Mouse (Mus musculus): ENCODE measurements around the gene Sema4a. TPM values are rescaled to one million over a fixed set of nuclear protein-coding genes. Genes with fewer than 3 reads are reported as not detected.
A peak's percentile ranks its signal among the peaks of the same experiment; 100 is the strongest.

Gene Sema4a
- total and polyA plus RNA-seq, 3 experiments: 33.5 to 45.3 TPM; not detected in 1

- no peaks in the 10 kb centered on the region for H3K9me3 ChIP-seq (replicated peaks; ENCODE audit: insufficient read depth, low read length)
Observed at GRCm38 (mm10) chr3:88479163-88479562, 18.2 kb upstream of the Sema4a start.

DNA sequence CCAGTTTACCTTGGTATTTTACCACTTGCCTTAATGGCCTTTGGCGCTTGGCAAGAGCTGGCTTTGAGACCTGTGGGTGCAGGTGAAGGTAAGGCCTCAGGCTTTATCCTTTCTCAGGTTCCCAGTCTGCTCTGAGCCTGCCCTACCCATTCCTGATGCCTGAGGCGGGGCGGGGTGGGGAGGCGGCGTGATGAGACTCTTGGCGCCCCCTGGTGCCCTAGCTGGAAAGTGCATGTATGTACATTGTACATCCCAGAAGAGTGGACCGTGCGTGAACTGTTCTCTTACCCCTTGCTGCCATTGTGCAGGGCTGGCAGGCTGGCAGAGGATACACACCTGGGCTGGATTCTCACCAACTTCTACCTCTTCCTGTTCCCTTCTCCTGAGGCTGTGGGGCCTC, 16.8 kb upstream of the Sema4a start:
- H3K4me1 ChIP-seq (ENCODE audit: control insufficient read depth in 1 of 2, insufficient read depth in 2 of 2, low read length in 2 of 2): peaks cover 0 to 6% of the 10 kb centered on the region in 2 experiments; a peak in 2 of 4 replicates
- H3K79me2 ChIP-seq (ENCODE audit: control insufficient read depth, insufficient read depth, low read length, poor library complexity): no peaks in the 10 kb centered on the region
- H3K27me3 ChIP-seq (ENCODE audit: control insufficient read depth in 1 of 2, insufficient read depth in 2 of 2, low read length in 2 of 2): no peaks in the 10 kb centered on the region
- peaks cover 0 to 2% of the 10 kb centered on the region in 2 experiments; a peak in 1 of 4 replicates for H3K36me3 ChIP-seq (ENCODE audit: control insufficient read depth in 1 of 2, insufficient read depth in 2 of 2, low read length in 2 of 2)
- no peaks in the 10 kb centered on the region for H3K9me3 ChIP-seq (replicated peaks; ENCODE audit: insufficient read depth, low read length)
- no peak overlapping the region for H3K27ac ChIP-seq (ENCODE audit: control insufficient read depth, low read depth, low read length)
- H3K9ac ChIP-seq (ENCODE audit: control insufficient read depth, low read depth, low read length, poor library complexity, severe bottlenecking): no peak overlapping the region
- peak; percentile 88 for DNase-seq (ENCODE audit: low read depth, low spot score)
- no peak for TF ChIP-seq ELF1 (IDR thresholded peaks at IDR 0.05; ENCODE audit: low read depth, low read length)
- TF ChIP-seq JUND (IDR thresholded peaks at IDR 0.05; ENCODE audit: low read depth, low read length): no peak
- no peak for TF ChIP-seq TAL1 (IDR thresholded peaks at IDR 0.05; ENCODE audit: low read length)
- TF ChIP-seq HCFC1 (IDR thresholded peaks at IDR 0.05; ENCODE audit: low read depth, low read length): no peak
- TF ChIP-seq USF1 (IDR thresholded peaks at IDR 0.05; ENCODE audit: low read depth, low read length): no peak
- no peak for TF ChIP-seq KAT2A (conservative IDR thresholded peaks at IDR 0.05; ENCODE audit: low read depth, low read length)
- TF ChIP-seq NELFE (IDR thresholded peaks at IDR 0.05; ENCODE audit: low read depth, low read length): no peak
- TF ChIP-seq RCOR1 (IDR thresholded peaks at IDR 0.05; ENCODE audit: low read depth, low read length): no peak
- TF ChIP-seq NRF1 (IDR thresholded peaks at IDR 0.05; ENCODE audit: insufficient read depth, low read depth, low read length, poor library complexity, severe bottlenecking): no peak
- no peak for TF ChIP-seq USF2 (IDR thresholded peaks at IDR 0.05; ENCODE audit: borderline replicate concordance in 1 of 2, insufficient read depth in 1 of 2, low read depth in 1 of 2, low read length in 2 of 2)
- peak; percentile 98 for TF ChIP-seq MAZ (IDR thresholded peaks at IDR 0.05; ENCODE audit: low read depth, low read length)
- TF ChIP-seq BHLHE40 (IDR thresholded peaks at IDR 0.05; ENCODE audit: borderline replicate concordance, low read depth, low read length): no peak
- TF ChIP-seq SIN3A (IDR thresholded peaks at IDR 0.05; ENCODE audit: low read length): no peak
- no peak for TF ChIP-seq GABPA (IDR thresholded peaks at IDR 0.05; ENCODE audit: low read depth, low read length)
- no peak for TF ChIP-seq ZKSCAN1 (IDR thresholded peaks at IDR 0.05; ENCODE audit: low read depth, low read length)
- TF ChIP-seq CHD2 (IDR thresholded peaks at IDR 0.05; ENCODE audit: low read length): no peak
- no peak for TF ChIP-seq MAFK (IDR thresholded peaks at IDR 0.05; ENCODE audit: borderline replicate concordance, low read depth, low read length)
- TF ChIP-seq SMC3 (IDR thresholded peaks at IDR 0.05; ENCODE audit: low read depth, low read length): peak; percentile 97
- TF ChIP-seq POLR2AphosphoS2 (IDR thresholded peaks at IDR 0.05; ENCODE audit: low read length): no peak
- TF ChIP-seq MAX (IDR thresholded peaks at IDR 0.05; ENCODE audit: low read length): no peak
- TF ChIP-seq ZC3H11A (IDR thresholded peaks at IDR 0.05; ENCODE audit: low read depth, low read length): peak; percentile 67
- no peak for TF ChIP-seq POLR2AphosphoS5 (IDR thresholded peaks at IDR 0.05; ENCODE audit: borderline replicate concordance, low read depth, low read length)
- no peak for TF ChIP-seq ETS1 (IDR thresholded peaks at IDR 0.05; ENCODE audit: low read depth, low read length)
- TF ChIP-seq ZNF384 (IDR thresholded peaks at IDR 0.05; ENCODE audit: low read depth, low read length): no peak
- TF ChIP-seq RAD21 (IDR thresholded peaks at IDR 0.05; ENCODE audit: low read depth, low read length): peak; percentile 77
- no peak for TF ChIP-seq MYB (IDR thresholded peaks at IDR 0.05; ENCODE audit: low read depth, low read length)
- TF ChIP-seq MEF2A (IDR thresholded peaks at IDR 0.05; ENCODE audit: extremely low read depth, insufficient replicate concordance, low read depth, low read length, poor library complexity, severe bottlenecking): no peak
- TF ChIP-seq ZMIZ1 (IDR thresholded peaks at IDR 0.05; ENCODE audit: low read depth, low read length): no peak
- TF ChIP-seq E2F4 (IDR thresholded peaks at IDR 0.05; ENCODE audit: borderline replicate concordance, low read depth, low read length): no peak
- no peak for TF ChIP-seq CHD1 (IDR thresholded peaks at IDR 0.05; ENCODE audit: low read depth, low read length)
- TF ChIP-seq CTCF (IDR thresholded peaks at IDR 0.05 in 2 of 3, conservative IDR thresholded peaks at IDR 0.05 in 1 of 3; ENCODE audit: control insufficient read depth in 1 of 3, insufficient read depth in 1 of 3, low read depth in 2 of 3, low read length in 3 of 3, poor library complexity in 1 of 3, severe bottlenecking in 1 of 3): peak; percentile 88 to 98 (median 97)
- TF ChIP-seq EP300 (IDR thresholded peaks at IDR 0.05; ENCODE audit: low read depth in 1 of 2, low read length in 2 of 2): no peak
- peak overlapping the region in 1 of 2 experiments; percentile 8; a peak in 1 of 4 replicates for H3K4me3 ChIP-seq (ENCODE audit: control insufficient read depth in 1 of 2, insufficient read depth in 1 of 2, low read depth in 2 of 2, low read length in 2 of 2)

More at GRCm38 (mm10) chr3:88479163-88479562, 18.2 kb upstream of the Sema4a start:
- no peak overlapping the region for H3K9ac ChIP-seq (ENCODE audit: control insufficient read depth, low read depth, low read length, poor library complexity, severe bottlenecking)
- DNase-seq (ENCODE audit: low read depth, low spot score): no peak
- H3K36me3 ChIP-seq (ENCODE audit: control insufficient read depth in 1 of 2, insufficient read depth in 2 of 2, low read length in 2 of 2): peaks cover 0 to 2% of the 10 kb centered on the region in 2 experiments; a peak in 1 of 4 replicates
- no peak overlapping the region for H3K27ac ChIP-seq (ENCODE audit: control insufficient read depth, low read depth, low read length)
- no peak overlapping the region for H3K4me3 ChIP-seq (ENCODE audit: control insufficient read depth in 1 of 2, insufficient read depth in 1 of 2, low read depth in 2 of 2, low read length in 2 of 2)
- no peaks in the 10 kb centered on the region for H3K79me2 ChIP-seq (ENCODE audit: control insufficient read depth, insufficient read depth, low read length, poor library complexity)
- H3K4me1 ChIP-seq (ENCODE audit: control insufficient read depth in 1 of 2, insufficient read depth in 2 of 2, low read length in 2 of 2): peaks cover 0 to 6% of the 10 kb centered on the region in 2 experiments; a peak in 2 of 4 replicates
- no peaks in the 10 kb centered on the region for H3K27me3 ChIP-seq (ENCODE audit: control insufficient read depth in 1 of 2, insufficient read depth in 2 of 2, low read length in 2 of 2)
- TF ChIP-seq ZNF384 (IDR thresholded peaks at IDR 0.05; ENCODE audit: low read depth, low read length): no peak

Data from MEL (cell line).